Mouse (Mus musculus) forebrain, embryonic 15.5 days (tissue): Measurements from ENCODE around the gene Nudcd2. TPM values are rescaled to one million over a fixed set of nuclear protein-coding genes. Genes with fewer than 3 reads are reported as not detected.
A peak's percentile ranks its signal among the peaks of the same experiment; 100 is the strongest.

Experiments
- ATAC-seq: fragments of 200-750 bp; cut with Nextera tagmentation; replicated peaks from 2 replicates; pipeline ENCODE4 v1.8.0; 2017; ENCODE audit warnings: mild to moderate bottlenecking, moderate TSS enrichment, moderate library complexity
- H3K27ac ChIP-seq: fragments of 300-500 bp; sonication (generic); replicated peaks from 2 replicates; pipeline ENCODE4 v1.5.1; 2015; ENCODE audit warnings: mild to moderate bottlenecking, inconsistent platforms
- H3K27me3 ChIP-seq: fragments of 300-500 bp; sonication (generic); 2 replicates; pipeline ENCODE4 v1.6.1; 2015; ENCODE audit warnings: inconsistent platforms
- H3K36me3 ChIP-seq: fragments of 300-500 bp; sonication (generic); 2 replicates; pipeline ENCODE4 v1.6.1; 2015; ENCODE audit warnings: mild to moderate bottlenecking, inconsistent platforms
- H3K4me1 ChIP-seq: fragments of 300-500 bp; sonication (generic); 2 replicates; pipeline ENCODE4 v1.6.1; 2015; ENCODE audit warnings: inconsistent platforms
- H3K4me2 ChIP-seq: fragments of 300-500 bp; sonication (generic); replicated peaks from 2 replicates; pipeline ENCODE4 v1.6.1; 2015; ENCODE audit warnings: mild to moderate bottlenecking, inconsistent platforms
- H3K4me3 ChIP-seq: fragments of 300-500 bp; sonication (generic); 2 replicates; pipeline ENCODE4 v1.5.1; 2015; ENCODE audit warnings: mild to moderate bottlenecking, inconsistent platforms
- H3K9ac ChIP-seq: fragments of 300-500 bp; sonication (generic); replicated peaks from 2 replicates; pipeline ENCODE4 v1.6.1; 2015; ENCODE audit warnings: mild to moderate bottlenecking, inconsistent platforms
- H3K9me3 ChIP-seq: fragments of 300-500 bp; sonication (generic); 2 replicates; pipeline ENCODE4 v1.6.1; 2016; ENCODE audit warnings: inconsistent platforms
- WGBS: fragments of 180-500 bp; shearing (Covaris S2); methylation state at CpG from one replicate; pipeline ENCODE4 v1.1.7; 2015; ENCODE audit warnings: mixed read lengths; 5-methylcytosine and 5-hydroxymethylcytosine counted together
- polyA plus RNA-seq: library from polyadenylated mRNA; unstranded; fragments of >200 nt; fragmentation: Nextera tagmentation; extraction: Ambion mirVana; gene quantifications from 2 replicates; pipeline ENCODE4 v1.2.1, GENCODE M21; 2015

The Nudcd2 gene
- polyA plus RNA-seq, 1 experiment from 2014 or later, result 80.2 TPM

DNA sequence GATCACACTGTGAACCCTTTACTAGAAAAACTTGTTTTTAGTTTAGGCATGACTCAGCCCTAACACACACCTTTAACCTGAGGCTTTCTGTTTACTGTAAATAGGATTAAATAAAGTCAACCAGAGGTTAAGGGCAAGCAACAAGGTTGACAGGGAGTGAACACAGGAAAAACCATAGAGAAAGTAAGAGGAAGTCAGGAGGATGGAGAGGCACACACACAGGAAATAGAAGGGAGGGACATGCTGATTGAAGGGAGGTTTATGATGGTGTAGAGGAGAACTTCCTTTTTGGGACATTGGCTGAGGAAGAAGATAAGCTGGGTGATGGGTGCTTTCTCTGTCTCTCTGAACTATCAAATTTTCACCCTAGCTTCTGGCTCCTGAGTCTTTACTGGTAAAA, 15.1 kb upstream of the Nudcd2 start:
- no peak for ATAC-seq
- no peaks in the 10 kb centered on the region for H3K4me1 ChIP-seq
- no peaks in the 10 kb centered on the region for H3K9me3 ChIP-seq
- H3K9ac ChIP-seq, result no peak overlapping the region
- H3K4me2 ChIP-seq, result no peak overlapping the region
- no peaks in the 10 kb centered on the region for H3K27me3 ChIP-seq
- no peak overlapping the region for H3K27ac ChIP-seq
- H3K4me3 ChIP-seq, result no peak overlapping the region
- H3K36me3 ChIP-seq, result peaks cover 42% of the 10 kb centered on the region

DNA sequence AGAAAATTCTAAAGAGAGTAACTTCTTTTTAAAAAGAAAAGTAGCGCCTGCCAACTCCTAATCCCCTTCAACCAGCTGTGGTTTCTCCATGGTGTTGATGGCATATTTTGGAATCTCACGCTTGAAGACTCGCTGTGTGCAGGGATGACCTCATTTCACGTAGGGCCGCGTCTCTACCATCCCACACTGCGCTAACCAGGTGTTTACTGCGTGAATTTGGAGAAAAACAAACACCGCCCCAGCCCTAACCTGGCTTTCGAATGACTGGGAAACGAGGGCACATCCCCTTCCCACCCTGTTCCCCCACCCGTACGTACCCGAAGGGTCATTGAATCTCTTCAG, 499 bp upstream of the Nudcd2 start:
- Histone ChIP-seq H3K36me3 (peaks cover 21% of the 10 kb centered on the region), H3K4me1 (peaks cover 39% of the 10 kb centered on the region), H3K4me3 (peak overlapping the region; percentile 71), H3K27ac (no peak overlapping the region), H3K9me3 (no peaks in the 10 kb centered on the region), H3K27me3 (no peaks in the 10 kb centered on the region), H3K9ac (peak overlapping the region; percentile 40), H3K4me2 (peak overlapping the region; percentile 81)
- under 1% methylated on average over 14 of the region's 14 CpGs for WGBS
- no peak for ATAC-seq

DNA sequence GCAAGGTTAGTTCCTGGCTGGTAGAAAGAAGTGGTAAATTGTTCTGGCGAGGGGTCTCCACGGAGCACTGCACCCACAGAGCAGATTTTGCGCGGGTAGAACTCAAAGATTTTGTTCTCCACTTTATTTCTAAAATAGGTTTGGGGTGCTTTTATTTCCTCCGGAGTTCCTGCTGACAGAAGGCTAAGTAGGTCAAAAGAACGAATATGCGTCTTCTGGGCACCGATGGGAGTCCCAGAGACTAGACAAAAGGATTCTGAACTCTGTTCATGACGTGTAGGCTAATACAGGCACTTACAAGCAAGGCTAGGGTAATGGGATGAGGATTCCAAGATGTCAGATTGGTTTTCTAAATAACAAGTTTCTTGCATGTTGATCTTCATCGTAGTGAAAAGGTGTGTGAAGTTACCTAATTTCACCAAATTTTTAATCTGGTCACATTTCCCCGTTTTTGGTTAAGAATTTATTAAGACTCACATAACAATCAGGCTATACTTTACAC, 835 bp downstream of the Nudcd2 start:
- WGBS, result 4% methylated on average over 11 of the region's 11 CpGs
- Histone ChIP-seq H3K4me3 (peak overlapping the region; percentile 71), H3K27me3 (no peaks in the 10 kb centered on the region), H3K4me2 (peak overlapping the region; percentile 84), H3K4me1 (peaks cover 39% of the 10 kb centered on the region), H3K9me3 (no peaks in the 10 kb centered on the region), H3K27ac (peak overlapping the region; percentile 69), H3K9ac (peak overlapping the region; percentile 78), H3K36me3 (peaks cover 26% of the 10 kb centered on the region)
- ATAC-seq, result no peak

DNA sequence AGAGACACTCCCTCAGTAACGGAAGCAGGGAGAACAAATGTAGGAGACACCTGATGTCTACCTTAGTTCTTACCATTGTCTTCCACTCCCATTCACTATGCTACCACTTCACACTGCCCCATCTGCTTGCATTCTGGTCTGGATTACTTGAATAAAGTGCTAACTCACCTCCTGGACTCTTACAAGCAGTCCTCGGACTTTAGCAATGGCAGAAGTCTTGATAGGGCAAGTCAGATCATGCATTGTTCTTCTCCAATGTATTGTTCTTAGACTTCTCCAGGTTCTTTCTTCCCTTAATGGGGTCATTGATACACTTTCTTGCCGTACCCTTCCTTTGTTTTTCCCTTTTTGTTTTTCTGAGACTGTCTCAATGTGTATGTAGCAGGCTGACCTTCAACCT, 3.9 kb downstream of the Nudcd2 start:
- 87% methylated on average over 3 of the region's 3 CpGs for WGBS
- no peak for ATAC-seq
- H3K9ac ChIP-seq, result no peak overlapping the region

DNA sequence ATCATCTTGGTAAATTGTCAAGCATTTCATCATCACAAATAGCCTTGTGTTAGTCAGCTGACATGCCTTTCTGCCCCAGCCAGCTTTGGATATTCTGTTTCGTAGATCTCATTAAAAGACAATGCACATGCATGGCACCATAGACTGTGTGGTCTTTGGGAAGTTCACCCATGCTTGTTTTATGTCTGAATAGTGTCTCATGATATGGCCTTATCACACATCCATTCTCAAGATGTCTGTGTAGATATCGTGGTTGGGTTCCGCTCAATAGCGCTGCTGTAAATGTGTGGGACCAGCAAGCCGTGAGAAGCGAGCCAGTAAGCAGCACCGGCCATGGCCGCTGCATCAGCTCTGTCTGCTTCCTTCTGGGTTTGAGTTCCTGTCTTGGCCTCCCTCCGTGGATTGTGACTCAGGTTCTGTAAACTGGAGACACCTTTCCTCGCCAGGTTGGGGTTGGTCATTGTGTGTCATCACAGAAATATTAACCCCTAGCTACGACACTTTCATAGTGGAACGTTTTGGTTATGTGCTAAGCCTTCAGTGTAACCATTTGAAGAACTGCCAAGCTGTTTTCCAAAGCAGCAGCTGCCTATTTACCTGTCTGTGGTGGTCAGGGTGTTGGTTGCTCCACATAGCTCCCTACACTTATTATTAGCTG, 8.3 kb downstream of the Nudcd2 start:
- H3K36me3 ChIP-seq, result peaks cover 35% of the 10 kb centered on the region
- no peak overlapping the region for H3K9ac ChIP-seq
- H3K27me3 ChIP-seq, result no peaks in the 10 kb centered on the region
- H3K9me3 ChIP-seq, result no peaks in the 10 kb centered on the region
- H3K27ac ChIP-seq, result no peak overlapping the region
- 92% methylated on average over 12 of the region's 12 CpGs for WGBS
- H3K4me3 ChIP-seq, result no peak overlapping the region
- H3K4me1 ChIP-seq, result no peaks in the 10 kb centered on the region
- no peak for ATAC-seq
- no peak overlapping the region for H3K4me2 ChIP-seq

More for the DNA sequence above, 3.9 kb downstream of the Nudcd2 start:
- Histone ChIP-seq H3K4me2 (no peak overlapping the region), H3K4me1 (peaks cover 25% of the 10 kb centered on the region), H3K27me3 (no peaks in the 10 kb centered on the region), H3K36me3 (peaks cover 40% of the 10 kb centered on the region), H3K27ac (no peak overlapping the region), H3K4me3 (no peak overlapping the region), H3K9me3 (no peaks in the 10 kb centered on the region)

DNA sequence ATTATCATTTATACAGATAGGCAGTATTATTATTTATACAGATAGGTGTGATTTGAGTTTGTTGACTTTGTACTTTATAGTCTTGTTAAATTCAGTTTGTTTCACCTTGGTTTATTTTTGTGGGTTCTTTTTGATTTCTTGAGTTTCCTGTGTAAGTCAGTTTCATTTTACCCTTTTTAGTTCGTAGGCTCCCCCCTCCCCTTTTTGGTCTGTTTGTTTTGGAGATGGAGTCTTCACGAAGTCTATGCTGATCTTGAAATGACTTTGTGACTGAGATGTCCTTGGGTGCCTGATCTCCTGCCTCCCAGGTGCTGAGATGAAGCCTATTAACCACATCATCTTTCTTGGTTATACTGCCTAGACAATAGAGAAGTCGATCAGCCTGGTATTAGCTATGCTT, 10.9 kb downstream of the Nudcd2 start:
- Histone ChIP-seq H3K9ac (no peak overlapping the region), H3K27ac (no peak overlapping the region), H3K27me3 (no peaks in the 10 kb centered on the region), H3K36me3 (peaks cover 14% of the 10 kb centered on the region), H3K4me1 (no peaks in the 10 kb centered on the region), H3K4me2 (no peak overlapping the region), H3K4me3 (no peak overlapping the region), H3K9me3 (no peaks in the 10 kb centered on the region)
- 91% methylated on average over 3 of the region's 3 CpGs for WGBS
- no peak for ATAC-seq

DNA sequence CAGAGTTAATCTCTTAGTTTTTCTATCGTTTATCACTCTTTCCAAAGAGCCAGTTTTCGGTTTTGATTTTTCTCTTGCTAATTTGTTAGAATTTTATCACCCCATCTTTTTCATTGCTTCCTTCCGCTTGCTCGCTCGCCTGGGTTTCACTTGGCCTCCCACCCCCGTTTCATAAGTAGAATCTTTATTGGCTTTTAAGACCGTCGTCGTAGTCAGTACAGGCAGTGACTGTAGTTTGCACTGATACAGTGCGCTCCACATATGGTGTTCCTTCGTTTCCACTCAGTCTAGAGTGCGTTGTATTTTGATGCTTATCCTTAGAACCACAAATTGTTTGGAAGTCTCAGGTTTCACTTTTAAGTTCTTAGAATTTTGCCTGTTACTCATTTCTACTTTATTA, 12.9 kb downstream of the Nudcd2 start:
- Histone ChIP-seq H3K27me3 (no peaks in the 10 kb centered on the region), H3K9ac (no peak overlapping the region), H3K36me3 (peaks cover 7% of the 10 kb centered on the region; the same call in 1 of the 2 replicates), H3K4me3 (no peak overlapping the region), H3K27ac (no peak overlapping the region), H3K4me1 (no peaks in the 10 kb centered on the region), H3K4me2 (no peak overlapping the region), H3K9me3 (no peaks in the 10 kb centered on the region)
- 95% methylated on average over 12 of the region's 12 CpGs for WGBS
- no peak for ATAC-seq

DNA sequence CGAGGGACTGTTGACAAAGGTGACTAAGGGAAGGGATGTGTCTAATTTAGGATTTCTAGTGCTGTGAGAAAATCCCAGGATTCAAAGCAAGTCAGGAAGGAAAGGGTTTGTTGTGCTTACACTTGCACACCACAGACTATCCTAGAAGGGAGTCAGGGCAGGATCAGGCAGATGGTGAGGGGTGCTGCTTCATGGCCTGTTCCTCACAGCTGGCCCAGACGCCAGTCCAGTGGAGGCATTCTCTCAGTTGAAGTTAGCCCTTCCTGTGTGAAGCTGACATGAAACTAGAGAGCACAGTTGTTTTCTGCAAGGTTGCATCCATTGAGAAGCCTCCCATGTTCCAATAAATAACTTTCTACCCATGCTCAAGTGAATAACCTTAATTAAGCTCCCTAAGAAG, 14.2 kb downstream of the Nudcd2 start:
- Histone ChIP-seq H3K27me3 (no peaks in the 10 kb centered on the region), H3K27ac (no peak overlapping the region), H3K36me3 (0 out of 2 replicates have a peak, but pooled peaks cover 4% of the 10 kb centered on the region), H3K9ac (no peak overlapping the region), H3K9me3 (no peaks in the 10 kb centered on the region), H3K4me1 (no peaks in the 10 kb centered on the region), H3K4me2 (no peak overlapping the region), H3K4me3 (no peak overlapping the region)
- WGBS, result 66% methylated on average over 2 of the region's 2 CpGs
- no peak for ATAC-seq

DNA sequence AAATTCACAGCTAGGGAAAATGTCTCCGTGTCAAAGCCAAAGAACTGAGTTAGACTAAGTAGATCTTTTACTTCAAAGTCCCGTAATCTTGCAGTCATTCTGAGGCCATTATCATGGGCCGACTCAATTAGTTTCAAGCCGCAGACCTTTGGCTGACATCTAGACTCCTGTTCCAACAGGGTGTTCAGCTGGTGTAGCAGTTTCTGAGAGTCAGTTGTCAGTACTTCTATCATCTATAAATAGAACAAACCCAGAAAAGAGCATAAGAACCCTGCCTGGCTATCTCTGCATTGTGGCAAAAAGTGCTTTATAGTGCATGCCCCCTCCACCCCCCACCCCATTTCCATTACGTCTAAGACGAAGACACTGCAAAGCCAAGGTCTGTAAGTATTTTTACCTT, 20.4 kb downstream of the Nudcd2 start:
- H3K4me1 ChIP-seq, result peaks cover 13% of the 10 kb centered on the region
- H3K9me3 ChIP-seq, result no peaks in the 10 kb centered on the region
- H3K36me3 ChIP-seq, result 0 out of 2 replicates have a peak, but pooled peaks cover 4% of the 10 kb centered on the region
- no peak overlapping the region for H3K27ac ChIP-seq
- ATAC-seq, result no peak
- 80% methylated on average over 6 of the region's 6 CpGs for WGBS
- H3K4me3 ChIP-seq, result no peak overlapping the region
- no peak overlapping the region for H3K4me2 ChIP-seq
- H3K9ac ChIP-seq, result no peak overlapping the region
- H3K27me3 ChIP-seq, result no peaks in the 10 kb centered on the region

DNA sequence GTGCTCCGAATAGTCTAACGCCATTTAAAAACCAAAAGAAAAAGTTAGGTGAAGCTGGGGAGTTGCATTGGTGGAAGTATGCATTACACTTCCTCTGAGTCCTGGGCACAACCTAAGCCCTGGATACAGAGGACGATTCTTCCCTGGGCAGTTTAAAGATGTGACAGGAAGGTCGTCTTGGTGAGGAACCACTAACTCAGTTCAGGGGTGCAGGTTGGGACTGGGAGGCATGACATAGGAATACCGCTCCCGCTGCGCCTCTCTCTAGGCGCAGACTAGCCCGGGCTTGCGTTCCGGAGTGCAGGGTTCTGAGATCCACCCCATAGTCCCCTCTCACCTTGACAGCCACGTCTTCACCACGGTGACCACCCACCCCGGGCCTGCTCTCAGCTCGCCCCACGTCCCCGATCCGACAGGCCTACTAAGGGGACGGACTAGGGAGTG, 21.2 kb downstream of the Nudcd2 start:
- Histone ChIP-seq H3K4me1 (peaks cover 13% of the 10 kb centered on the region), H3K4me3 (peak overlapping the region; percentile 75), H3K4me2 (peak overlapping the region; percentile 88), H3K27ac (no peak overlapping the region; the same call in 1 of the 2 replicates), H3K36me3 (0 out of 2 replicates have a peak, but pooled peaks cover 3% of the 10 kb centered on the region), H3K9ac (peak overlapping the region; percentile 79), H3K9me3 (no peaks in the 10 kb centered on the region), H3K27me3 (no peaks in the 10 kb centered on the region)
- ATAC-seq, result no peak
- WGBS, result 4% methylated on average over 19 of the region's 19 CpGs

DNA sequence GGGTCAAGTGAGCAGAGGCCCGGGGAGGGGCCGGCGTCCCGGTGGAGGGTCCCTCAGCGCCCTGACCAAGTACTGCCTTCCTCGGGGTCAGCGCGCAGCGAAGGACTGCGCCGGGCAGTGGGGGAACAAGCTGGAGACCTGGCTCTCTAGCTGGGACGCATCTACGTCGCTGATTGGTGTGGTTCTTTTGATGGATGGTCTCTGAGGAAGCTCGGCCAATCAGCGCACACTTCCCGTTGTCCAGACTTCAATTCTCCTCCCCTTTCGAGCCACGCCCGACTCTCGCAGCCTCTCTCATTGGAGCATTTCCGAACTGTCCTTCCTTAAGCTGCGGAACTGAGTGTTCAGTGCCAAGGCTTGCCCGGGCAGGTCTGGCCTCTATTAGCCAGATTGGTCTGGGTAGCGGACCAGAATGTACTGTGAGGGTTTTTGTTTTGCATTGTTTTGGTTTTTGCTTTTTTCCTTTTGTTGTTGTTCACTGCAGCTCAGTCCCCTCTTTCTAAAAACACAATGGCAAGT, 21.7 kb downstream of the Nudcd2 start, which contains the start of gene Ccng1:
Ccng1 (minus strand) TSS at position 203 of the 519 bp plus-strand sequence.
- H3K4me2 ChIP-seq, result peak within 1 kb of the TSS; percentile 88
- ATAC-seq, result peak; percentile 99
- H3K27me3 ChIP-seq, result no peaks in the 10 kb centered on the region
- H3K4me3 ChIP-seq, result peak within 1 kb of the TSS; percentile 75
- no peaks in the 10 kb centered on the region for H3K9me3 ChIP-seq
- no peaks in the 10 kb centered on the region for H3K36me3 ChIP-seq
- H3K4me1 ChIP-seq, result peaks cover 13% of the 10 kb centered on the region
- peak within 1 kb of the TSS; percentile 79 for H3K9ac ChIP-seq
- peak within 1 kb of the TSS; percentile 4 for H3K27ac ChIP-seq
- WGBS, result under 1% methylated on average over 25 of the region's 25 CpGs

DNA sequence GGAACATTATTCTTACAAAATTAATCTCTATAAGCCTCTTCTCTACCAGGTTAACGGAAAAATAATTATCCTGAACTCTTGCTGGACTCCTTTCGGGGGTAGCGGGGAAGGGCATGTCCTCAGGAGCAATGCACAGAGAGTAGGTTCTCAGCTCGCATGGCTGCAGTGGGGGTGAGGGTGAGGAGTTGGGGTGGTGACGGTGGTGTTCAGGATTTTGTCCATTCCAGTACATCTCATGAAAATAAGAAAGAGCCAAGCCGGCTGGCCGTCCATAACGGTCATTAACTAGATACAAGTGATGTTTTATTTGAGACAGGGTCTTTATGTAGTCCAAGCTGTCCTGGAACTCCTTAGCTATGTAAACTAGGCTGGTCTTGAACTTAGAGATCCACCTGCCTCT, 22.5 kb downstream of the Nudcd2 start:
- ATAC-seq, result no peak
- Histone ChIP-seq H3K4me2 (peak overlapping the region; percentile 88), H3K4me3 (peak overlapping the region; percentile 75), H3K9me3 (no peaks in the 10 kb centered on the region), H3K4me1 (peaks cover 13% of the 10 kb centered on the region), H3K27ac (0 out of 2 replicates have a peak overlapping the region, but pooled peaks have one; percentile 4), H3K36me3 (no peaks in the 10 kb centered on the region), H3K9ac (no peak overlapping the region), H3K27me3 (no peaks in the 10 kb centered on the region)
- WGBS, result 85% methylated on average over 8 of the region's 8 CpGs
